22 mouse cellular contexts compared by ENCODE assay signal in the genomic region with DNA sequence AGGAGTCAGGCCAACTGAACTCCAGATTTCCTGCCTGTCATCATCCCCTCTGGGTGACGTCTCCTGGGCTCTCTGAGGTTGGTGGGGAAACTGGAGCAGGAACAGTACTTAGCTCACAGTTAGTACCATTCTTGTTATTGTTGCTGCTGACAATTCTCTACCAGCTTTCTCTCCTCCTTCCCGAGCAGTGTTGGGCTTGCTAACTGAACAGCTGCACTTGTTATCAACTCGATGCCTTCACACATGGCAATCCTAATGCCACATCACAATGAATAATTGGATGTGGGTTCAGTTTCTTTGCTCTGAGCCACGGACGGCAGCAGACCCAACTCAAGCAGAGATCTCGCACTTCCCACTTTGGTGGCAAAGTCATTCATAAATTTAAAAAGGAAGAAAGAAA. TPM values are rescaled to one million over a fixed set of nuclear protein-coding genes. Genes with fewer than 3 reads are reported as not detected.
DNase-seq lines count a peak whose midpoint lies in the region; ATAC-seq lines count a peak whose summit lies in the region.
"Had no signal": no experiment of that assay in that cellular context is flagged by ENCODE, and none has a peak within 500 bp of the region (broad histone marks: within the 10 kb centered on the region; RNA-seq: fewer than 3 reads in every experiment).

No protein-coding gene starts in this region.

- H3K27ac ChIP-seq in forebrain, embryonic 14.5 days (ENCODE audit: low read depth, low read length): no peak overlapping the region
- H3K27ac ChIP-seq in forebrain, embryonic 13.5 days: no peak overlapping the region
- H3K27ac ChIP-seq in forebrain, embryonic 16.5 days (ENCODE audit: low read length): no peak overlapping the region
- no peak overlapping the region for H3K27ac ChIP-seq in forebrain, embryonic 10.5 days
- H3K27ac ChIP-seq: embryonic facial prominence, embryonic 10.5 days; embryonic facial prominence, embryonic 12.5 days had no signal

- no peak for ATAC-seq in forebrain, embryonic 14.5 days
- ATAC-seq in forebrain, embryonic 13.5 days: no peak
- peak; percentile 59; the same call in 1 of the 2 replicates for ATAC-seq in forebrain, embryonic 16.5 days
- ATAC-seq: activated CD4-positive, CD25-positive, alpha-beta regulatory T cell, adult 4 months; CD4-positive, CD25-positive, alpha-beta regulatory T cell, adult 4 months; Patski had no signal

- peak; percentile 38 for DNase-seq in forebrain, embryonic 14.5 days (ENCODE audit: low spot score)
- DNase-seq in forebrain, embryonic 10.5 days (ENCODE audit: extremely low spot score, low spot score): no peak
- peak; percentile 13 to 30 for DNase-seq in layer of hippocampus, adult 18-20 months (ENCODE audit: low spot score in 2 of 2)
- DNase-seq in layer of hippocampus, adult 8-10 months (ENCODE audit: low spot score in 2 of 2): no peak
- DNase-seq: adrenal gland, adult 8-10 months; adrenal gland, postnatal 14 days; adrenal gland, postnatal 36 days; B cell, adult 2 months; cerebellum, adult 11-12 months; cerebellum, adult 2 months; cerebellum, adult 9-10 months; cerebellum, postnatal 10 days; cerebellum, postnatal 25 days had no signal

- H3K9me3 ChIP-seq in forebrain, embryonic 14.5 days (replicated peaks; ENCODE audit: control insufficient read depth, low read length): no peaks in the 10 kb centered on the region
- no peaks in the 10 kb centered on the region for H3K9me3 ChIP-seq in forebrain, embryonic 13.5 days (replicated peaks)
- H3K9me3 ChIP-seq in forebrain, embryonic 16.5 days (ENCODE audit: control insufficient read depth, low read length): no peaks in the 10 kb centered on the region
- no peaks in the 10 kb centered on the region for H3K9me3 ChIP-seq in forebrain, embryonic 10.5 days
- H3K9me3 ChIP-seq: embryonic facial prominence, embryonic 10.5 days; embryonic facial prominence, embryonic 12.5 days; G1E had no signal

- H3K36me3 ChIP-seq in forebrain, embryonic 14.5 days (ENCODE audit: control insufficient read depth, insufficient read depth, low read length): no peaks in the 10 kb centered on the region
- H3K36me3 ChIP-seq in forebrain, embryonic 13.5 days (ENCODE audit: poor library complexity, severe bottlenecking): no peaks in the 10 kb centered on the region; the same call in 1 of the 2 replicates
- no peaks in the 10 kb centered on the region for H3K36me3 ChIP-seq in forebrain, embryonic 16.5 days (ENCODE audit: control insufficient read depth, insufficient read depth)
- no peaks in the 10 kb centered on the region for H3K36me3 ChIP-seq in forebrain, embryonic 10.5 days (replicated peaks)
- H3K36me3 ChIP-seq: embryonic facial prominence, embryonic 10.5 days; embryonic facial prominence, embryonic 12.5 days; G1E had no signal

- WGBS in forebrain, embryonic 14.5 days: 42% methylated on average over 6 of the region's 6 CpGs
- WGBS in forebrain, embryonic 13.5 days: 45% methylated on average over 6 of the region's 6 CpGs
- WGBS in forebrain, embryonic 16.5 days: 28% methylated on average over 6 of the region's 6 CpGs
- WGBS in forebrain, embryonic 10.5 days: 86% methylated on average over 6 of the region's 6 CpGs

- H3K4me1 ChIP-seq in forebrain, embryonic 14.5 days (ENCODE audit: control insufficient read depth, insufficient read depth, low read length): 0 out of 2 replicates have a peak, but pooled peaks cover 2% of the 10 kb centered on the region
- 0 out of 2 replicates have a peak, but pooled peaks cover 4% of the 10 kb centered on the region for H3K4me1 ChIP-seq in forebrain, embryonic 13.5 days
- H3K4me1 ChIP-seq in forebrain, embryonic 16.5 days (replicated peaks; ENCODE audit: control insufficient read depth, insufficient read depth, low read length): peaks cover 9% of the 10 kb centered on the region
- H3K4me1 ChIP-seq in forebrain, embryonic 10.5 days: no peaks in the 10 kb centered on the region
- H3K4me1 ChIP-seq: embryonic facial prominence, embryonic 10.5 days; embryonic facial prominence, embryonic 12.5 days had no signal

- no peak overlapping the region for H3K9ac ChIP-seq in forebrain, embryonic 14.5 days (ENCODE audit: low read length)
- no peak overlapping the region for H3K9ac ChIP-seq in forebrain, embryonic 13.5 days
- H3K9ac ChIP-seq in forebrain, embryonic 16.5 days (replicated peaks; ENCODE audit: low read depth, low read length): no peak overlapping the region
- H3K9ac ChIP-seq: embryonic facial prominence, embryonic 12.5 days had no signal

- no peaks in the 10 kb centered on the region for H3K27me3 ChIP-seq in forebrain, embryonic 14.5 days (replicated peaks; ENCODE audit: control insufficient read depth, insufficient read depth, low read length)
- H3K27me3 ChIP-seq in forebrain, embryonic 13.5 days: no peaks in the 10 kb centered on the region
- no peaks in the 10 kb centered on the region for H3K27me3 ChIP-seq in forebrain, embryonic 16.5 days (replicated peaks; ENCODE audit: control insufficient read depth, insufficient read depth, low read length)
- H3K27me3 ChIP-seq in forebrain, embryonic 10.5 days (ENCODE audit: poor library complexity, severe bottlenecking): no peaks in the 10 kb centered on the region
- H3K27me3 ChIP-seq: CH12.LX; embryonic facial prominence, embryonic 12.5 days; Patski had no signal

- H3K4me2 ChIP-seq in forebrain, embryonic 14.5 days (ENCODE audit: low read length): no peak overlapping the region
- no peak overlapping the region for H3K4me2 ChIP-seq in forebrain, embryonic 13.5 days
- no peak overlapping the region for H3K4me2 ChIP-seq in forebrain, embryonic 16.5 days (ENCODE audit: low read length)
- H3K4me2 ChIP-seq: embryonic facial prominence, embryonic 12.5 days had no signal

- H3K4me3 ChIP-seq in forebrain, embryonic 14.5 days (ENCODE audit: low read depth, low read length): no peak overlapping the region
- no peak overlapping the region for H3K4me3 ChIP-seq in forebrain, embryonic 13.5 days
- H3K4me3 ChIP-seq in forebrain, embryonic 16.5 days (replicated peaks; ENCODE audit: low read length): no peak overlapping the region
- H3K4me3 ChIP-seq in forebrain, embryonic 10.5 days: no peak overlapping the region
- H3K4me3 ChIP-seq: embryonic facial prominence, embryonic 10.5 days; embryonic facial prominence, embryonic 12.5 days had no signal

RNA-seq across cellular contexts. Expression of gene Foxp1, which starts 54.5 kb away (rescaled TPM):
- 63.3 and 89.2 TPM in 2 replicates for polyA plus RNA-seq in forebrain, embryonic 14.5 days (2014; fragmentation: Nextera tagmentation; extraction: Ambion mirVana)
- 51.3 and 55.5 TPM in 2 replicates for polyA plus RNA-seq in forebrain, embryonic 13.5 days (2015; fragmentation: Nextera tagmentation; extraction: Ambion mirVana)
- 115 and 123 TPM in 2 replicates for polyA plus RNA-seq in forebrain, embryonic 16.5 days (2015; fragmentation: Nextera tagmentation; extraction: Ambion mirVana)
- polyA plus RNA-seq in forebrain, embryonic 10.5 days (2016; fragmentation: Nextera tagmentation; extraction: Ambion mirVana): 57.8 and 64.8 TPM in 2 replicates
- 100 to 1,000 TPM in 1 of 2 experiments, 10 to 100 TPM in 1; 94.3 to 100 TPM for total RNA-seq in layer of hippocampus, adult 18-20 months (2021)
- total RNA-seq in layer of hippocampus, adult 8-10 months (2022): 100 to 1,000 TPM in 1 of 4 experiments, 10 to 100 TPM in 3; 90.9 to 101 (median 95.2) TPM

Comparison
In these comparisons a context has a peak if more than half of its experiments do, and no peak if none do; other contexts are left out.
1. DNase-seq: peak in forebrain, embryonic 14.5 days (single experiment) and layer of hippocampus, adult 18-20 months (2 of 2); none in forebrain, embryonic 10.5 days (single experiment) and layer of hippocampus, adult 8-10 months (0 of 2).